Mouse (Mus musculus): Measurements from ENCODE around the gene Slc50a1. TPM values are rescaled to one million over a fixed set of nuclear protein-coding genes. Genes with fewer than 3 reads are reported as not detected.

Slc50a1 gene
- polyA plus RNA-seq, 1 experiment = 83.0 TPM

DNA sequence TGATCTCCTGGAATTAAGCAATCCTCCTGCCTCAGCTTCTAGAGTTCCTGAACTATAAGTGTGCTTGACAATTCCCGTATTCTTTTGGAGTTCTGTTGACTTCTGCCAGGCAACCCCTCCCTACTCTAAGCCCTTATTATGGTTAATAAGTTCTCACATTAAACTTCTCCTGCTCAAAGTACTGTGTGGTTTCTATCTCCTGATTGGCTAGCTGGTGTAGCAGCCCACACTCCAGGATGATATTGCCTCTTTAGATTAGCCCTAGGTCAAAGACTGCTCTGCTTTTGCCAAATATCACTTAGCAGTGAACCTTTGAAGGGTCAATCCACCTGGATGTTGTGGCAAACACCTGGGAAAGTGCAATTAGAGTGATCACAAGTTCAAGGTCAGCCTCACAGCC, 29.7 kb upstream of the Slc50a1 start:
- Histone ChIP-seq H3K4me1 (ENCODE audit: control insufficient read depth, insufficient read depth, low read length) (peaks cover 3% of the 10 kb centered on the region; the same call in 1 of the 2 replicates), H3K4me3 (replicated peaks; ENCODE audit: control insufficient read depth, low read depth, low read length) (no peak overlapping the region), H3K27ac (ENCODE audit: control insufficient read depth, insufficient read depth, low read depth, low read length, poor library complexity) (no peak overlapping the region)
- TF ChIP-seq CTCF (IDR thresholded peaks at IDR 0.05; ENCODE audit: control insufficient read depth, insufficient read depth, low read length) (no peak), POLR2A (IDR thresholded peaks at IDR 0.05; ENCODE audit: borderline replicate concordance, control insufficient read depth, low read depth, low read length) (no peak)
- WGBS = 26% methylated on average over 1 of the region's 1 CpGs

DNA sequence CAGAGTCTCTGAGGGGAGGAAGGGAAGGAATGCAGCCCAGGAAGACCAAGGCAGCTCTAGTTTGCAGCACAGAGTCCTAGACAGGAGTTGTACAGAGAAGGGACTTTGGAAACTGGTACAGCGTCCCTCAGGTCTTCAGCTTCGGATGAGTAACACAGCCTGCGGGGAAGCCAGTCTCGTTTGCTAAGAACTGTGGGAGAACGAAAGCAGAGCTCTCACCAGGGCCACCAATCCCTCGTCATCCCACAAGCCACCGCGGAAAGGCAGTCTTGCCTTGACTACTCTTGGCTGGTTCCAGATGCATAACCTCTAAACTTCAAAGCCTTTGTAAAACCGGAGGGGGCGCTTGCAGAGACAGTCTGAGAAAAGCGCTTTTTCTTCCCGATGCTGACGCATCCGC, 29.1 kb upstream of the Slc50a1 start:
- no peak overlapping the region for H3K27ac ChIP-seq (ENCODE audit: control insufficient read depth, insufficient read depth, low read depth, low read length, poor library complexity)
- no peak for TF ChIP-seq CTCF (IDR thresholded peaks at IDR 0.05; ENCODE audit: control insufficient read depth, insufficient read depth, low read length)
- no peak for TF ChIP-seq POLR2A (IDR thresholded peaks at IDR 0.05; ENCODE audit: borderline replicate concordance, control insufficient read depth, low read depth, low read length)
- H3K4me1 ChIP-seq (ENCODE audit: control insufficient read depth, insufficient read depth, low read length) = peaks cover 3% of the 10 kb centered on the region; the same call in 1 of the 2 replicates
- no peak overlapping the region for H3K4me3 ChIP-seq (replicated peaks; ENCODE audit: control insufficient read depth, low read depth, low read length)
- WGBS = 4% methylated on average over 14 of the region's 14 CpGs

DNA sequence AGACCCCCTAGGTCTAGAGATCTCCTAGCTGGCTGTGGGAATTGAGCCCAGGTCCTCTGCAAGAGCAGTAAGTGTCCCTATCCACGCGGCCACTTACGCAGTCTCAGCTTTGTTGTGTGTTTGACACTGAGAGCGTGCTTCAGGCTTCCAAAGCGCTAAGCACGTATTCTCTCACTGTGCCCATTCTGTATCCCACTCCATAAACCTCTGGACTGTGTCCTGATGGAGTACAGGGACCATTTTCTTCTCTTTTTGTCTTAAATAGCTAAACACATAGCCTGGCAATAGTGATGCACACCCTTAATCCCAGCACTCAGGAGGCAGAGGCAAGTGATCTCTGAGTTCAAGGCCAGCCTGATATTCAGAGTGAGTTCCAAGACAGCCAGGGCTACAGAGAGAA, 28.5 kb upstream of the Slc50a1 start:
- peaks cover 3% of the 10 kb centered on the region; the same call in 1 of the 2 replicates for H3K4me1 ChIP-seq (ENCODE audit: control insufficient read depth, insufficient read depth, low read length)
- TF ChIP-seq POLR2A (IDR thresholded peaks at IDR 0.05; ENCODE audit: borderline replicate concordance, control insufficient read depth, low read depth, low read length) (no peak), CTCF (IDR thresholded peaks at IDR 0.05; ENCODE audit: control insufficient read depth, insufficient read depth, low read length) (no peak)
- no peak overlapping the region for H3K4me3 ChIP-seq (replicated peaks; ENCODE audit: control insufficient read depth, low read depth, low read length)
- no peak overlapping the region for H3K27ac ChIP-seq (ENCODE audit: control insufficient read depth, insufficient read depth, low read depth, low read length, poor library complexity)
- 88% methylated on average over 6 of the region's 6 CpGs for WGBS

DNA sequence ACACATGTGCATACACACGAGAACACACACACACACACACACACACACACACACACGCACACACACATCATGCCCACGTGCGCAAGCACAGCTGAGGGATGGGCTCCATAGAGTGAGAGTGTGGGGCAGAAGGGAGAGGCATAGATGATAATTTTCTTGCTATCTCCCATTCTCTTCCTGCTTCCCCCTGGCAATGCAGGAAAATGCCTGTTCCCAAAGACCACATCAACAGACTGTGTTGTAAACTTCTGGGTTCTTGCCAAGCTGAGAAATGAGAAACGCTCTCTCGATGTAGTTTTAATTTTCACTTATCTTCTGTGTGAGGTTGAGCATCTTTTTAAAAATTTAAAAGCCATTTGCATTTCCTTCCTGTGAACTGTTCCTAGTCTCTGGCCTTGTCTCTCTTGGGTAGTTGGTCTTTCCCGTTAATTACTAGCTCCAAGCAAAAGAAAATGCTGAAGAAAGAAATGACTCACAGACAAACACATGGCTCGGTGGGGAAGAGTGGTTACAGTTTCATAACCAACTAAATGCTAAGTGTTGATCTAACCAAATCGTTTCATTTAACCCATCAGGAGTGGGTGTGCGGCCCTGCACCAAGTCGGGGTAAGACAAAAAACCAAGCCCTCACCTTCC, 26.5 kb upstream of the Slc50a1 start:
- H3K4me1 ChIP-seq (ENCODE audit: control insufficient read depth, insufficient read depth, low read length) = peaks cover 3% of the 10 kb centered on the region; the same call in 1 of the 2 replicates
- WGBS = 66% methylated on average over 11 of the region's 11 CpGs
- H3K4me3 ChIP-seq (replicated peaks; ENCODE audit: control insufficient read depth, low read depth, low read length) = no peak overlapping the region
- H3K27ac ChIP-seq (ENCODE audit: control insufficient read depth, insufficient read depth, low read depth, low read length, poor library complexity) = no peak overlapping the region
- no peak for TF ChIP-seq CTCF (IDR thresholded peaks at IDR 0.05; ENCODE audit: control insufficient read depth, insufficient read depth, low read length)
- TF ChIP-seq POLR2A (IDR thresholded peaks at IDR 0.05; ENCODE audit: borderline replicate concordance, control insufficient read depth, low read depth, low read length) = no peak

DNA sequence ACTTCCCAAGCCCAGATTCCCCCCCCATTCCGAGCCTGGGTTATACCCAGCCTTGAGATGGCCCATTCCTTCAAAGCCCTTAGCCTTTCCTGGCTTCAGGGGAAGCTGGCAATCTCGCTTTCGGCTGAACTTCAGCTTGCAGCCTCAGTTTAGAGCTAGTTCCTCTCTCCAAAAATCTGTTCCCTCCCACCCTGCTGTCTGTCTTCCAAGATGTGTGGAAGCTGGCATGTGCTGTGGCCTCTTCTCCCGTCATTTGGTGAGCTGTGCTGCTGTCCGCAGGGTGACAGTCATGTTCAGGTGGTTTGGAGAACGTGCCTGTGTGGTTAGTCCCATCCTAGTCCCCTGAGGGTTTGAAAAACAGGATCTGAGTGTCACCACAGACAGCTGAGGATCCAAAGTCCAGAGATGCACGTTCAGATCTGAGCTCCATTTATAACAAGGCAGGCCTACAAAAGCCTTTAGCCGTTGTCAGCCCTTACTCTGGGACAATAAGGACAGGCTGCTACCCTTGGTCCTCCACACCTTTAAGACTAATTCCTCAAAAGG, 25.4 kb upstream of the Slc50a1 start:
- Histone ChIP-seq H3K4me3 (replicated peaks; ENCODE audit: control insufficient read depth, low read depth, low read length) (no peak overlapping the region), H3K27ac (ENCODE audit: control insufficient read depth, insufficient read depth, low read depth, low read length, poor library complexity) (no peak overlapping the region), H3K4me1 (ENCODE audit: control insufficient read depth, insufficient read depth, low read length) (peaks cover 3% of the 10 kb centered on the region; the same call in 1 of the 2 replicates)
- TF ChIP-seq POLR2A (IDR thresholded peaks at IDR 0.05; ENCODE audit: borderline replicate concordance, control insufficient read depth, low read depth, low read length) = no peak
- TF ChIP-seq CTCF (IDR thresholded peaks at IDR 0.05; ENCODE audit: control insufficient read depth, insufficient read depth, low read length) = no peak
- 54% methylated on average over 8 of the region's 8 CpGs for WGBS

DNA sequence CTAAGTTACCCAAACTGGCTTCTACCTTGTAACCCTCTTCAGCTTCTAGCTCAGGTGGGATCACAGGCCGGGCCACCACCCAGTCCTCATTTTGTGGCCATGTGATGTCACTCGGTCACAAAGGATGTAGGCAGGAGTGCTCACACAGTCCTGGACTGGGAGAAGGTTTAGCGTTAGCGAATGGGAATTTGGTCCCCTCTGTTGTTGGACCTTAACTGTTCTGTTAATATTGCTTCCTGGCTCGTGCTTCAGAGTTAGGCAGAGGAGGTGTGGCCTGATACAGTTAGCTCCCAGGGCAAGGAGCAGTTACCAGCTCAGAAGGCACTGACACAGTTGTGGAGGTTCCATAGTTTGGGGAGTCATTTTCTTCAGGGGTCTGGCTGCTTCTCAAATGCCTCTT, 23.8 kb upstream of the Slc50a1 start:
- TF ChIP-seq CTCF (IDR thresholded peaks at IDR 0.05; ENCODE audit: control insufficient read depth, insufficient read depth, low read length) (no peak), POLR2A (IDR thresholded peaks at IDR 0.05; ENCODE audit: borderline replicate concordance, control insufficient read depth, low read depth, low read length) (no peak)
- H3K27ac ChIP-seq (ENCODE audit: control insufficient read depth, insufficient read depth, low read depth, low read length, poor library complexity) = no peak overlapping the region
- H3K4me3 ChIP-seq (replicated peaks; ENCODE audit: control insufficient read depth, low read depth, low read length) = no peak overlapping the region
- H3K4me1 ChIP-seq (ENCODE audit: control insufficient read depth, insufficient read depth, low read length) = peaks cover 3% of the 10 kb centered on the region; the same call in 1 of the 2 replicates
- 72% methylated on average over 5 of the region's 5 CpGs for WGBS

DNA sequence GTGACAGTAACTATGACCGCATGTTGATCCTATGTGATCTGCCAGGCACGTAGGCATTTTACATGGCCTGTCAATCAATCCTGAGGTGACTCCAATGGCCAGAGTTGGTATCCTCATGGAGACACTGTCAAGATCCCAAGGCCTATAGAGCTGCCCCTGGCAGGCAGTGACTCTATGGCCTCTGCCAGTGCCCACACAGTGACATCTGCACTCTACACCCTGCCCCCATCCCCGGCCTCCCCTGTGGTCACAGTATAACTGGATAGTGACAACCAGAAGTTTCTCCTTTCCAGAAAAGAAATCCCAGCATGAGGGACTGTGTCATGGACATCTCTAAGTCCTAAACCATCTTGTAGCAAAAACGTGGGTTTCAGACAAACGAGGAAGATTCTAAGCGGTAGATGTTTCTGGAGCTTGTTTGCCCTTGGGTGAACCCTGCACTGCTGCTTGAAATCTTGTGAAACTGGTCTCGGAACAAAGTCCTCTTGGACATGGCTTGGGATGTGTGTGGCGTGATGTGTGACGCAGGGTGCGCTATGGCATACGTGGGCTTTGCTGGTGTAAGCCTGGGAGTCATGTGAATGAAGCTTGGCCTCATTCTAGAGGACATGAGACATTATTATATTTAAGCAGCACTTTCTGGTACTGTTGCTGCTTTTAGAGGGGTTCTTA, 23.0 kb upstream of the Slc50a1 start:
- Histone ChIP-seq H3K4me3 (replicated peaks; ENCODE audit: control insufficient read depth, low read depth, low read length) (no peak overlapping the region), H3K4me1 (ENCODE audit: control insufficient read depth, insufficient read depth, low read length) (peaks cover 3% of the 10 kb centered on the region; the same call in 1 of the 2 replicates), H3K27ac (ENCODE audit: control insufficient read depth, insufficient read depth, low read depth, low read length, poor library complexity) (no peak overlapping the region)
- TF ChIP-seq CTCF (IDR thresholded peaks at IDR 0.05; ENCODE audit: control insufficient read depth, insufficient read depth, low read length) (no peak), POLR2A (IDR thresholded peaks at IDR 0.05; ENCODE audit: borderline replicate concordance, control insufficient read depth, low read depth, low read length) (no peak)
- WGBS = 85% methylated on average over 11 of the region's 11 CpGs

DNA sequence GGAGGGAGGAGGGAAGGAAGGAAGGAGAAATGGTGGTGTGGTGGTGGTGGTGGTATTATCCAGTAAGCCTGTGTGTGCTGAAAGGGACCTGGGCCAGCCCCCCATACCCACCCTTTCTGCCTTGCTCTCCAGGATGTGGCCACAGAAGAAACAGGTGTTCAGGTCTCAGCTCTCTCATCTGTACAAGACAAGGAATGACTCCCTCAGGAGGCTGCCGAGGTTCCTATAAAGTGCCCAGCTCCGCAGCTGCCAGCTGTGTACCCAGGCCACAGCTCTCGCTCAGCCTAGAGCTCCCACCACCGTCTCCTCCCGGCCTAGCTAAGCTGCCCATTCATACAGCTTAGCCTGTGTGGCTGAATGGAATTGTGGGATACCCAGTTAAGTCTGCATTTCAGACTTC, 21.9 kb upstream of the Slc50a1 start:
- 45% methylated on average over 5 of the region's 5 CpGs for WGBS
- TF ChIP-seq CTCF (IDR thresholded peaks at IDR 0.05; ENCODE audit: control insufficient read depth, insufficient read depth, low read length) = no peak
- no peak for TF ChIP-seq POLR2A (IDR thresholded peaks at IDR 0.05; ENCODE audit: borderline replicate concordance, control insufficient read depth, low read depth, low read length)
- no peak overlapping the region for H3K27ac ChIP-seq (ENCODE audit: control insufficient read depth, insufficient read depth, low read depth, low read length, poor library complexity)
- peaks cover 3% of the 10 kb centered on the region; the same call in 1 of the 2 replicates for H3K4me1 ChIP-seq (ENCODE audit: control insufficient read depth, insufficient read depth, low read length)
- H3K4me3 ChIP-seq (replicated peaks; ENCODE audit: control insufficient read depth, low read depth, low read length) = no peak overlapping the region
